Mouse (Mus musculus): ENCODE data around the gene Bmp2k. TPM values are rescaled to one million over a fixed set of nuclear protein-coding genes. Genes with fewer than 3 reads are reported as not detected.
A peak's percentile ranks its signal among the peaks of the same experiment; 100 is the strongest.

Bmp2k gene
- polyA plus RNA-seq, 1 experiment from 2014 or later: 11.4 TPM

DNA sequence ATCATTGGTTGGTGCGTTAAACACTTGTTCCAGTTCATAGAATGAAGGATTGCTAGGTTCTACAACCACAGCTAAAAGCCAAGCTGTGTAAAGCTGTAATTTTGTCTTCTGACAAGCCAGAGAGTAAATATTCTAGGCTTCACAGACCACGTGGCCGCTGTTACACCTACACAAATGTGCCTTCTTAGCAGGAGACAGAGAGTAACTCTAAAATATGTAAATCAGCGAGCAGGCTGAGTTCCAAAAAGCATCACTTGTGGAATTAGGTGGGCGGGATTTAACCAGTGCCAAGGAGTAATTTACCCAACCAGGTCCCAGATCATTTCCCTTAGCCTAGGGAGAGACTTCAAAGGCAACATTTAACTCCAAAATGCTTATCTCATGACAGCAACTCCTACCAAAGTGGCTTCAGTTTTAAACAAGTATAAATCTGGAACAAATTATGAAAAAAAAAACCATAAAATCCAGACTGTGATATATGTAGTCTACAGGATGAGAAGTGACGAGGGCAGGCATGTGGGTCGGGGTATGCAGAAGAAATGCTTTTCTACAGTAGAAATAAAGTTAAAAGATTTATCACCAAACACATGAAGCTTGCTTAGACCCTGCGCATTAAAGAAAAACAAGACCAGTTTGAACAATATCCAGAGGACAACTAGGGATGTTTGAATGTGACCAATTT lies 35.1 kb upstream of the Bmp2k start:
- Histone ChIP-seq H3K4me3 (no peak overlapping the region), H3K9ac (no peak overlapping the region), H3K27me3 (no peaks in the 10 kb centered on the region), H3K4me1 (peaks cover 13% of the 10 kb centered on the region; the same call in 1 of the 2 replicates), H3K9me3 (no peaks in the 10 kb centered on the region), H3K36me3 (no peaks in the 10 kb centered on the region), H3K4me2 (replicated peaks) (no peak overlapping the region), H3K27ac (no peak overlapping the region)
- 58% methylated on average over 8 of the region's 8 CpGs for WGBS
- no peak for ATAC-seq (ENCODE audit: insufficient number of reproducible peaks, insufficient read depth, low FRiP score, low TSS enrichment)

DNA sequence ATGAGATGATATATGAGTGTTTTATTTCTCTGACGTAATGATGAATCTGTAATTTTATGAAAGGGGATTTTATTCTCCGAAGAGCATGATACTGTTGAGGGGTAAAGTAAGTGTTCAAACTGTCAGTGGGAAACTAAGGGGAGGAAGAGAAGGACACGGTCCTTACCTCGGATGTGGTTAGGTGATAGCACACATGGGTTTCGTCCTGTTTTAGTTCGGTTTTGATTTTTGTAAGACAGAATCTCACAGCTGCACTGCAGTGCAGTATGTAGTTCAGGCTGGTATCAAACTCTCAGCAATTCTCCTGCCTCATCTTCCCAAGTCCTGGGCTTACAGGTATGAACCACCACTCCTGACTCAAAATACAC lies 34.6 kb upstream of the Bmp2k start:
- ATAC-seq (ENCODE audit: insufficient number of reproducible peaks, insufficient read depth, low FRiP score, low TSS enrichment): no peak
- 77% methylated on average over 6 of the region's 6 CpGs for WGBS
- no peak overlapping the region for H3K4me3 ChIP-seq

DNA sequence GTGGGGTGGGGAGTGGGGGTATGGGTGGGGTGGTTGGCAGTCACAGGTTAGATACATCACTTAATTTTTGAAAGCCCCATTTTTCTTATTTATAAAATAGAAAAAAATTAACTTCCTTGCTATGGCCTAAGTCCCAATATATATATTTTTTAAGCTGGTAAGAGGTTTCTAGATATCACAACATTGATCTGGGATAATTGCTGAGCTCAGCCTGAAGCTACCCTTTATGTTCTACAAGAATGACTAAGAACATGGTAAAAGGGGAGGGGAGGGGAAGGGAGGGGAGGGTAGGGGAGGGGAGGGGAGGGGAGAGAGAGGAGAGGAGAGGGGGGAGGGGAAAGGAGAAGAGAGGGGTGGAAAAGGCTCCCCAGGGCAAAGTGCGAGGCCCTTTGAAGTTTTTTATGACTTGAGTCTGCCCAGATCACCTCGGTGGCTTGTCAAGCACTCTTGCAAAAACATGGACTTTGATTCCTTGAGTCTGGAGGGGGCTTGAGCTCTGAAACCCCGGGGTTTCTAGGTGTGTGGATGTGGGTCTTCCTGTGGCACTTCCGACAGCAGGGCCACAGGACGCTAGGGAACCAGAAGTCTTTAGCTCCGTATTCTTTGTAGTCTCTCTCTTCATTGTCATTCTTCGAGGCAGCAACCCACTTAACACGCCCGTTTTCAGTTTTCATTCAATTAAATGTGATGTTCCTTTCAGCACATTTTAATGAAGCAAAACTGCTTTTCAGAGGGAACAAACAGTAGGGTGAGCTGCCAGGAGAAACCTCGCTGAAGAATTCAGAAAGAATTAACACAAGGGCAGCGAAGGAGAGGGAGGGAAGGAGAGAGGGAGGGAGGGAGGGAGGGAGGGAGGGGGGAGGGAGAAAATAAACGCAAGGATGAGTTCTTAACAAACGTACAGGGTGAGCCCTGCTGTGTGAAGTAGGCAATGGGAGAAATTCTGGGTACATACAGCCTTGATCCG lies 33.1 kb upstream of the Bmp2k start:
- Histone ChIP-seq H3K27ac (peak overlapping the region; percentile 50; the same call in 1 of the 2 replicates), H3K36me3 (no peaks in the 10 kb centered on the region), H3K9me3 (no peaks in the 10 kb centered on the region), H3K4me2 (replicated peaks) (peak overlapping the region; percentile 37), H3K9ac (no peak overlapping the region), H3K27me3 (no peaks in the 10 kb centered on the region), H3K4me3 (no peak overlapping the region), H3K4me1 (peaks cover 13% of the 10 kb centered on the region; the same call in 1 of the 2 replicates)
- WGBS: 8% methylated on average over 13 of the region's 14 CpGs
- no peak for ATAC-seq (ENCODE audit: insufficient number of reproducible peaks, insufficient read depth, low FRiP score, low TSS enrichment)

More for the DNA sequence above, 34.6 kb upstream of the Bmp2k start:
- peaks cover 13% of the 10 kb centered on the region; the same call in 1 of the 2 replicates for H3K4me1 ChIP-seq
- H3K9ac ChIP-seq: no peak overlapping the region
- H3K4me2 ChIP-seq (replicated peaks): no peak overlapping the region
- H3K27me3 ChIP-seq: no peaks in the 10 kb centered on the region
- no peak overlapping the region for H3K27ac ChIP-seq
- no peaks in the 10 kb centered on the region for H3K9me3 ChIP-seq
- no peaks in the 10 kb centered on the region for H3K36me3 ChIP-seq

DNA sequence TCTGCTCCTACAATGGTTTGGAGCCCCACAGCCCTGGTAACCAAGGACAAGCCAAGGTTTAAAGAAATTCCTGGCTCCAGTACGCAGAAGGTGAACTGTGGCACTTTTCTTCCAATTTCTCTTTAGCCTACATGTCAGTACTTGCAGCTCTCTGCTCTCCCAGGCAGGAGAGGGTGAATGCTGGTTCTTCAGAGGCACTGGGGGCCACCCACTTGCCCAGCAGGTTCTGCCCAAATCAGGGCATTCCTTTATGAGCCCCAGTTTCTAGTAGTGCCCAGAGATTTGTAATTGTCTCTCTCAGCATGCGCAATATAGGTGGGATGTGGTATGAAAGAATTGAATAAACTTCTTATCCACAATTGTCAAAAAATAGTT lies 32.5 kb upstream of the Bmp2k start:
- no peak overlapping the region for H3K9ac ChIP-seq
- H3K4me3 ChIP-seq: no peak overlapping the region
- no peaks in the 10 kb centered on the region for H3K9me3 ChIP-seq
- peak overlapping the region; percentile 50; the same call in 1 of the 2 replicates for H3K27ac ChIP-seq
- ATAC-seq (ENCODE audit: insufficient number of reproducible peaks, insufficient read depth, low FRiP score, low TSS enrichment): no peak
- 51% methylated on average over 2 of the region's 2 CpGs for WGBS
- no peaks in the 10 kb centered on the region for H3K36me3 ChIP-seq
- H3K27me3 ChIP-seq: no peaks in the 10 kb centered on the region
- H3K4me1 ChIP-seq: peaks cover 16% of the 10 kb centered on the region; the same call in 1 of the 2 replicates
- H3K4me2 ChIP-seq (replicated peaks): peak overlapping the region; percentile 37; the same call in 1 of the 2 replicates

DNA sequence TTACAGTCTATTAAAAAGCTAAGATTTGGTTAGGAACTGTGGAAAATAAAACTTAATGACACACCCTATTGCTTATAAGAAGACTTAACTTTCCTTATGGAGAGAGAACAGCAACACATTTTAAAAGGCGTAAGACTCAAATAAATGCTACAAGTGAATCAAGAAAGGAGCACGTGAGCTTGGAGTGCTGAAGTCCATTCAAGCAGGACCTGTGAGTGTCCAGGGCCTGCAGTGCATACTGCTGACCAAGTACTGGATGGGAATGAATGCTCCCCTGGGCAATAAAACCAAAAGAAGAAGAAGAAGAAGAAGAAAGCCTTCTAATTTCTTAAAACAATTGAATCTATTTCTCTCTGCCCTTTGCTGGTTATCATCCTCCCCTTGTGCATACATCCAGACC lies 32.0 kb upstream of the Bmp2k start:
- no peaks in the 10 kb centered on the region for H3K27me3 ChIP-seq
- H3K4me2 ChIP-seq (replicated peaks): no peak overlapping the region
- H3K27ac ChIP-seq: no peak overlapping the region
- H3K36me3 ChIP-seq: no peaks in the 10 kb centered on the region
- ATAC-seq (ENCODE audit: insufficient number of reproducible peaks, insufficient read depth, low FRiP score, low TSS enrichment): no peak
- peaks cover 16% of the 10 kb centered on the region; the same call in 1 of the 2 replicates for H3K4me1 ChIP-seq
- WGBS: 78% methylated on average over 2 of the region's 2 CpGs
- H3K9ac ChIP-seq: no peak overlapping the region
- no peak overlapping the region for H3K4me3 ChIP-seq
- H3K9me3 ChIP-seq: no peaks in the 10 kb centered on the region

DNA sequence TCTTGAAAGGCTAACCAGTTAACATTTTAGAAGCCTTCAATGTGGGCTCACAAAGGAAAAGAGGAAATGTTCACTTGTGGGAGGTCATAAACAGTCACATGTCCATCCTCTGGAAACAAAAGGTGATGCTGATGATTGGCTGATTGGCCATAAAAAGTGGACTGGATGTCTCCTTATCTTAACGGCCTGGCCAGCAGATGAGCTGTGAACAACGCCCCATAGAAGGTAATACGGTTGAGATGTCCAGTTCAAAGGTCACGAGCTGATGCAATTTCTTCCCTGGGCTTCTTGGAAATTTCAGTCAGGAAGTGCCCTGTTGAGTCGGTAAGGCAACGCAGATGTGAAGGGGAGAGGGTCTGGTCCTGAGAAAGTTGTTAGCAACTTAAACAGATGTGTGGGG lies 28.9 kb upstream of the Bmp2k start:
- Histone ChIP-seq H3K4me3 (no peak overlapping the region), H3K9me3 (no peaks in the 10 kb centered on the region), H3K27ac (no peak overlapping the region), H3K9ac (no peak overlapping the region), H3K4me1 (peaks cover 8% of the 10 kb centered on the region; the same call in 1 of the 2 replicates), H3K4me2 (replicated peaks) (no peak overlapping the region), H3K27me3 (no peaks in the 10 kb centered on the region), H3K36me3 (no peaks in the 10 kb centered on the region)
- no peak for ATAC-seq (ENCODE audit: insufficient number of reproducible peaks, insufficient read depth, low FRiP score, low TSS enrichment)
- 6% methylated on average over 6 of the region's 6 CpGs for WGBS

DNA sequence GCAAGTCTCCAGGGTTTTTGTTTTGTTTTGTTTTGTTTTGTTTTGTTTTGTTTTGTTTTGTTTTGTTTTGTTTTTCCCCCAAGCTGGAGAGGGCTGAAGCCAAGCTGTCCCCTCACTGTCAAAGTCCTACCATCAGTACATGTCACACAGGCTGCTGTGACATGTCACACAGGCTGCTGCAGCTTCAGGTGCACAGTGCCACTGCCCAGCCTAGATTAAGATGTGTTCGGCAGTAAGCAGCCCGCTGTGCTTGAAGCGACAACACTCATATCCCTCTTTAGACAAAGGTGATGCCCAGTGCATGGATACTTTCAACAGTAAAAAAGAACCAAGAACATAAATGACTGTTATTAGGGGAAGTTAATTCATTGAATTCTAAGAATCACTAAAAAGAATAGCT lies 28.5 kb upstream of the Bmp2k start:
- H3K4me3 ChIP-seq: no peak overlapping the region
- peaks cover 8% of the 10 kb centered on the region; the same call in 1 of the 2 replicates for H3K4me1 ChIP-seq
- WGBS: 47% methylated on average over 3 of the region's 3 CpGs
- H3K36me3 ChIP-seq: no peaks in the 10 kb centered on the region
- no peak overlapping the region for H3K4me2 ChIP-seq (replicated peaks)
- no peaks in the 10 kb centered on the region for H3K9me3 ChIP-seq
- H3K9ac ChIP-seq: no peak overlapping the region
- no peaks in the 10 kb centered on the region for H3K27me3 ChIP-seq
- no peak for ATAC-seq (ENCODE audit: insufficient number of reproducible peaks, insufficient read depth, low FRiP score, low TSS enrichment)
- no peak overlapping the region for H3K27ac ChIP-seq

DNA sequence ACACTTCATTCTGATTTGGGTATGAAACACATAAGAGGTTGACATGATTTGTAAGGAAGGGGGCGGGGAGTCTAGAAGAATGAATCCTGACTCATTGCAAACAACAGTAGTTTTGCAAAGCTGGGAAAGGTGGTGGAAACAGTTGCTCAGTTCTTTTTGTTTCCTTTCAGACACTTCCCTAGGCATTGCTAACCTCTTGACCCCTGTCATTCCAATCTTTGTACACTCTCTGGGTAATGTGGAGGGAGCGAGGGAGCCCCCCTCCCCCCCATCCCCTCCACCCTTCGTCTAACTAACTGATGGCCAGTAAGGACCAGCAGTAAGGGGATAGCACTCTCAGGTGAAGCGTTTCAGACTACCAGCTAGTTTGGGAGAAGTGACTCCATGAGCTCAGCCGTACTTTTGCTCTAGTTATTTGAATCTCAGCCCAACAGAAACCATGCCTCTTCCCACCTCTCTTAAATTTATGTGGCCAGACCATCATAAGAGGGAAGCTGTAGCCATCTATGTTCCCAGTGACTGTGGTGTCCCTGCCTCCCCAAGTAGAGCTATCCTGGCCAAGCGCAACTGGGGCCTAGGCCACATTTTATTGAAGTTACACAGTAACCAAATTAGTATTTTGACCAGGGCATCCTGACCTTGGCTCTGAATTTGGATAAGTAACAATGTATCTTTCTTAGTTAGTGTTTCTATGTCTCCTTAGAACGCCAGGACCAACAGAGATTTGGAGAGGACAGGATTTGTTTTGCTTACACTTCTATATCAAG lies 27.6 kb upstream of the Bmp2k start:
- Histone ChIP-seq H3K4me3 (no peak overlapping the region), H3K4me2 (replicated peaks) (no peak overlapping the region), H3K36me3 (no peaks in the 10 kb centered on the region), H3K27ac (no peak overlapping the region), H3K9ac (no peak overlapping the region), H3K9me3 (no peaks in the 10 kb centered on the region), H3K27me3 (no peaks in the 10 kb centered on the region), H3K4me1 (peaks cover 3% of the 10 kb centered on the region; the same call in 1 of the 2 replicates)
- 47% methylated on average over 7 of the region's 7 CpGs for WGBS
- no peak for ATAC-seq (ENCODE audit: insufficient number of reproducible peaks, insufficient read depth, low FRiP score, low TSS enrichment)

DNA sequence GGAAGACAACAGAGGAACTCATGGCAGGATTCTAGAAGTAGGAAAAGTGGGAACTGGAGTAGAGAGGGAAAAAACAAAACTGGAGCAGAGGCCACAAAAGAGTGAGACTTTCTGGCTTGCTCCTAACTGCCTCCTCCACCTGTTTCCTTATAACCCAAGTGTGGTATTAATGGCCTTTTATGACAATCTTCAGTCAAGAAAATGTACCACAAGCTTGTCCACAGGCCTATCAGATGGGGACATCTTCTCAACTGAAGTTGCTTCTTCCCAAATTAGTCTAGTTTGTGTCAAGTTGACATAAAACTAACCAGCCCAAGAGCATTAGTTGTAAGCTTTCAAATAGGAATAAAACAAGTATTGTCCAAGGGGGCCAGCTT lies 27.0 kb upstream of the Bmp2k start:
- no peaks in the 10 kb centered on the region for H3K27me3 ChIP-seq
- no peaks in the 10 kb centered on the region for H3K9me3 ChIP-seq
- H3K27ac ChIP-seq: no peak overlapping the region
- no peaks in the 10 kb centered on the region for H3K36me3 ChIP-seq
- no peak overlapping the region for H3K4me2 ChIP-seq (replicated peaks)
- no peak overlapping the region for H3K9ac ChIP-seq
- no peak for ATAC-seq (ENCODE audit: insufficient number of reproducible peaks, insufficient read depth, low FRiP score, low TSS enrichment)
- 0 out of 2 replicates have a peak, but pooled peaks cover 3% of the 10 kb centered on the region for H3K4me1 ChIP-seq
- no peak overlapping the region for H3K4me3 ChIP-seq

DNA sequence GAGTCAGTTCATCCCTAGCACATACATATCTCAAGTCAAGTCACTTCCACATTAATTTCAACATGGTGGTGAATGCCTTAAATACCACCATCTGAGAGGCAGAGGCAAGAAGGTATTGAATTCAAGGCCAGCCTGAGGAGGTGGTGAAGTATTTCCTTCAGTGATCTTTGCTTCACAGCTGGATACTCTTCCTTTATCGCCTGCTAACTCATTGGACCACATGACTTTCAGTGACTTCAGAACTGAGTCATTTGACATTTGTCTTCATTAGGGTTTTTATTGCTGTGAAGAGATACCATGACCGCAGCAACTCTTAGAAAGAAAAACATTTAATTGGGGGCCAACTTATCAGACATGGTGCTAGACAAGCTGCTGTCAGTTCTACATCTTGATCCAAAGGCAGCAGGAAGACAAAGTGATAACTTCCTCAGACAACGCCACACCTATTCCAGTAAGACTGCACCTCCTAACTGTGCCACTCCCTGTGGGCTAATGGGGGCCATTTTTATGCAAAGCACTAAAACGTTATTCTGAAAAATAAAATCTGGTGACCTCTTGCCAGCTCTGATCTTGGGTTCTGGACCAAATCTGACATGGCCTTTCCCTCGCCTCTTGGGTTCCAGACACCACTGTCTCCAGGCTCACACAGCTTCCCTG lies 24.9 kb upstream of the Bmp2k start:
- H3K4me3 ChIP-seq: no peak overlapping the region
- no peaks in the 10 kb centered on the region for H3K9me3 ChIP-seq
- no peak overlapping the region for H3K27ac ChIP-seq
- no peak overlapping the region for H3K4me2 ChIP-seq (replicated peaks)
- no peak for ATAC-seq (ENCODE audit: insufficient number of reproducible peaks, insufficient read depth, low FRiP score, low TSS enrichment)
- H3K27me3 ChIP-seq: no peaks in the 10 kb centered on the region
- WGBS: 88% methylated on average over 5 of the region's 5 CpGs
- H3K4me1 ChIP-seq: 0 out of 2 replicates have a peak, but pooled peaks cover 3% of the 10 kb centered on the region
- no peak overlapping the region for H3K9ac ChIP-seq
- no peaks in the 10 kb centered on the region for H3K36me3 ChIP-seq

DNA sequence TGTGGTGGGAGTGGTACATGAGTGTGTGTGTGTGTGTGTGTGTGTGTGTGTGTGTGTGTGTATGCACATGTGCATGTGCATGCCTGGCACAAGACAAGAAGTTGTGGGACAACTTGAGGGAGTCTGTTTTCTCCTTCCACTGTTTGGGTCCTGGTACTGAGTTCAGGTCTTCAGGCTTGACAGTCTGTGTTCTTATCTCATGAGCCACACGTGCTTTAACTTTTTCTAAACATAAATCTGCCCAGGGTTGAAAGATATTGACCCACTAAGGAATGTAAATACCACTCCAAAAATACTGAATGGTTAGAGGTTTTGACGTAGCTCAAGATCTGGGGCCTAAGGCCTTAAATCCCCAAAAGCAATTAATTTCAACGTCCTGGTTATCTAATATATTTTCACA lies 23.8 kb upstream of the Bmp2k start:
- H3K4me2 ChIP-seq (replicated peaks): no peak overlapping the region
- no peaks in the 10 kb centered on the region for H3K27me3 ChIP-seq
- 82% methylated on average over 3 of the region's 3 CpGs for whole genome bisulfite sequencing
- no peaks in the 10 kb centered on the region for H3K9me3 ChIP-seq
- H3K36me3 ChIP-seq: no peaks in the 10 kb centered on the region
- H3K9ac ChIP-seq: no peak overlapping the region
- no peak for ATAC-seq (ENCODE audit: insufficient number of reproducible peaks, insufficient read depth, low FRiP score, low TSS enrichment)
- H3K27ac ChIP-seq: no peak overlapping the region
- H3K4me1 ChIP-seq: 0 out of 2 replicates have a peak, but pooled peaks cover 3% of the 10 kb centered on the region
- H3K4me3 ChIP-seq: no peak overlapping the region
